In the genomic region with DNA sequence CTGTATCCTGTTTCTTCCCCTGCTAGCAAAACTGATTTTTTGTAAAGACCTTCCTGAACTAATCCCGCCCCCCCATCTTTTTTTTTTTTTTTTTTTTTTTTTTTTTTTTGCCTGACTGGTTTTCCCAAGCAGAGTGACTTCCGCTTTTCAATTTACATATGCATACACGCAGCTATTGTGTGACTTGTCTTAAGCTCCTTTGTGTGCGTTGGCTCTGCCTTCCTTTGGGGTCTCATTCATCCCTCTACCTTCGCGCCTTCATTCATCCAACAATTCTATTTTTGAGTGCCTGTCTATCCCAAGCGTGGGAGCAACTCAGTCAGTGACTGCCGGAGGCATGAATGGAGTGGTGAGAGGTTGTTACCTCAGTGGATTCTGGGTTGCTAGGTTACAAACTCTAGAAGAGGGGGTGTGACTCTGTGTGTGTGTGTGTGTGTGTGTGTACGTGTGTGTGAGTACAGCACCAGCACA, we compare ENCODE assay signal across 10 mouse cellular contexts. TPM values are rescaled to one million over a fixed set of nuclear protein-coding genes. Genes with fewer than 3 reads are reported as not detected.
DNase-seq lines count a peak whose midpoint lies in the region; ATAC-seq and TF ChIP-seq lines count a peak whose summit lies in the region.
"Had no signal": no experiment of that assay in that cellular context is flagged by ENCODE, and none has a peak within 500 bp of the region (broad histone marks: within the 10 kb centered on the region; RNA-seq: fewer than 3 reads in every experiment).

No protein-coding gene starts in this region.

- no peak for ATAC-seq in hindbrain, embryonic 13.5 days (ENCODE audit: low FRiP score)
- ATAC-seq in midbrain, embryonic 13.5 days, result peak; percentile 68

- peak overlapping the region; percentile 90 for H3K4me2 ChIP-seq in CH12.LX (ENCODE audit: insufficient read depth, low read depth, poor library complexity, severe bottlenecking)
- 0 out of 2 replicates have a peak overlapping the region, but pooled peaks have one; percentile 25 for H3K4me2 ChIP-seq in hindbrain, embryonic 13.5 days
- H3K4me2 ChIP-seq in midbrain, embryonic 13.5 days (replicated peaks), result peak overlapping the region; percentile 6
- H3K4me2 ChIP-seq: embryonic facial prominence, embryonic 13.5 days; lung, embryonic 15.5 days had no signal

- H3K9ac ChIP-seq in CH12.LX (ENCODE audit: insufficient read depth, low read depth), result peak overlapping the region; percentile 41; the same call in 1 of the 2 replicates
- no peak overlapping the region for H3K9ac ChIP-seq in hindbrain, embryonic 13.5 days
- no peak overlapping the region for H3K9ac ChIP-seq in midbrain, embryonic 13.5 days (replicated peaks)
- H3K9ac ChIP-seq: embryonic facial prominence, embryonic 13.5 days; lung, embryonic 15.5 days had no signal

- intact Hi-C loops in heart, postnatal 25 days (cut with DNase I), result no loop called here
- intact Hi-C loops in gastrocnemius, adult 2 months (cut with DNase I), result no loop called here

- in situ Hi-C loops in CH12.LX (cut with MboI; ENCODE audit: low pct_ligation_motif_present, low pct_unique_long_range_greater_than_20kb, low sequenced_read_pairs), result no loop called here

- H3K79me2 ChIP-seq in CH12.LX (replicated peaks; ENCODE audit: control insufficient read depth, extremely low read depth, insufficient read depth, poor library complexity, severe bottlenecking), result no peaks in the 10 kb centered on the region

- no peak for TF ChIP-seq RAD21 in CH12.LX (IDR thresholded peaks at IDR 0.05; ENCODE audit: low read depth, low read length)

- TF ChIP-seq CTCF in CH12.LX (conservative IDR thresholded peaks at IDR 0.05 in 1 of 2, IDR thresholded peaks at IDR 0.05 in 1 of 2; ENCODE audit: low read depth in 2 of 2, low read length in 2 of 2), result no peak
- TF ChIP-seq CTCF in brain, embryonic 14.5 days (IDR thresholded peaks at IDR 0.05; ENCODE audit: borderline replicate concordance, extremely low read depth, insufficient read depth, insufficient read length), result no peak
- no peak for TF ChIP-seq CTCF in thymus, adult 2 months (IDR thresholded peaks at IDR 0.05; ENCODE audit: borderline replicate concordance, control insufficient read depth, extremely low read depth, insufficient read depth, low read length, poor library complexity)
- no peak for TF ChIP-seq CTCF in gastrocnemius, adult 2 months (IDR thresholded peaks at IDR 0.05)

- peak; percentile 54; the same call in 1 of the 2 replicates for TF ChIP-seq EP300 in CH12.LX (IDR thresholded peaks at IDR 0.05; ENCODE audit: low read length)

- dilution Hi-C loops in CH12.LX (cut with MboI; ENCODE audit: extremely low pct_ligation_motif_present, extremely low pct_unique_long_range_greater_than_20kb, low sequenced_read_pairs), result no loop called here

- no peak overlapping the region for H3K27ac ChIP-seq in CH12.LX (ENCODE audit: insufficient read depth, low read depth)
- H3K27ac ChIP-seq in hindbrain, embryonic 13.5 days, result no peak overlapping the region
- no peak overlapping the region for H3K27ac ChIP-seq in midbrain, embryonic 13.5 days
- H3K27ac ChIP-seq in thymus, adult 2 months (ENCODE audit: control insufficient read depth, insufficient read depth, low read length), result no peak overlapping the region
- no peak overlapping the region for H3K27ac ChIP-seq in gastrocnemius, adult 2 months
- H3K27ac ChIP-seq: embryonic facial prominence, embryonic 13.5 days; lung, embryonic 15.5 days had no signal

- H3K4me3 ChIP-seq in CH12.LX (replicated peaks in 1 of 3; ENCODE audit: low read depth in 2 of 3, low read length in 2 of 3, poor library complexity in 1 of 3), result peak overlapping the region; percentile 39 to 47 (median 45)
- H3K4me3 ChIP-seq in hindbrain, embryonic 13.5 days, result no peak overlapping the region
- H3K4me3 ChIP-seq in midbrain, embryonic 13.5 days (replicated peaks), result no peak overlapping the region
- no peak overlapping the region for H3K4me3 ChIP-seq in thymus, adult 2 months (ENCODE audit: control insufficient read depth, insufficient read depth, low read length)
- H3K4me3 ChIP-seq in gastrocnemius, adult 2 months, result no peak overlapping the region
- H3K4me3 ChIP-seq: embryonic facial prominence, embryonic 13.5 days; lung, embryonic 15.5 days had no signal

- H3K4me1 ChIP-seq in CH12.LX (ENCODE audit: control insufficient read depth in 1 of 2, insufficient read depth in 2 of 2), result peaks cover 11 to 36% of the 10 kb centered on the region in 2 experiments; a peak in 3 of 4 replicates
- H3K4me1 ChIP-seq in hindbrain, embryonic 13.5 days (replicated peaks), result no peaks in the 10 kb centered on the region
- peaks cover 4% of the 10 kb centered on the region; the same call in 1 of the 2 replicates for H3K4me1 ChIP-seq in midbrain, embryonic 13.5 days (replicated peaks)
- H3K4me1 ChIP-seq in thymus, adult 2 months (replicated peaks; ENCODE audit: control insufficient read depth, insufficient read depth, low read length), result peaks cover 11% of the 10 kb centered on the region
- H3K4me1 ChIP-seq: embryonic facial prominence, embryonic 13.5 days; lung, embryonic 15.5 days had no signal

- H3K27me3 ChIP-seq in CH12.LX (replicated peaks), result no peaks in the 10 kb centered on the region
- H3K27me3 ChIP-seq in hindbrain, embryonic 13.5 days, result no peaks in the 10 kb centered on the region
- H3K27me3 ChIP-seq in midbrain, embryonic 13.5 days, result no peaks in the 10 kb centered on the region
- no peaks in the 10 kb centered on the region; the same call in 1 of the 2 replicates for H3K27me3 ChIP-seq in thymus, adult 2 months (ENCODE audit: control insufficient read depth, insufficient read depth, low read length)
- H3K27me3 ChIP-seq: embryonic facial prominence, embryonic 13.5 days; lung, embryonic 15.5 days had no signal

- H3K9me3 ChIP-seq in CH12.LX (replicated peaks; ENCODE audit: low read length), result no peaks in the 10 kb centered on the region
- H3K9me3 ChIP-seq in hindbrain, embryonic 13.5 days, result no peaks in the 10 kb centered on the region
- no peaks in the 10 kb centered on the region for H3K9me3 ChIP-seq in midbrain, embryonic 13.5 days
- H3K9me3 ChIP-seq: embryonic facial prominence, embryonic 13.5 days; lung, embryonic 15.5 days had no signal

- TF ChIP-seq POLR2A in CH12.LX (IDR thresholded peaks at IDR 0.05; ENCODE audit: low read depth, low read length), result no peak
- TF ChIP-seq POLR2A in brain, embryonic 14.5 days (IDR thresholded peaks at IDR 0.05; ENCODE audit: borderline replicate concordance, extremely low read depth, insufficient read depth, insufficient read length, poor library complexity, severe bottlenecking), result no peak
- no peak for TF ChIP-seq POLR2A in thymus, adult 2 months (IDR thresholded peaks at IDR 0.05; ENCODE audit: control insufficient read depth, extremely low read depth, insufficient read depth, low read length, poor library complexity)

- WGBS in hindbrain, embryonic 13.5 days, result 9% methylated on average over 9 of the region's 9 CpGs
- 6% methylated on average over 8 of the region's 9 CpGs for WGBS in midbrain, embryonic 13.5 days
- 83% methylated on average over 9 of the region's 9 CpGs for WGBS in thymus, adult 2 months

- H3K36me3 ChIP-seq in CH12.LX (replicated peaks in 1 of 2; ENCODE audit: control insufficient read depth in 1 of 2, insufficient read depth in 1 of 2, low read length in 1 of 2), result no peaks in the 10 kb centered on the region
- H3K36me3 ChIP-seq in hindbrain, embryonic 13.5 days, result no peaks in the 10 kb centered on the region
- H3K36me3 ChIP-seq in midbrain, embryonic 13.5 days, result no peaks in the 10 kb centered on the region
- H3K36me3 ChIP-seq in thymus, adult 2 months (ENCODE audit: control insufficient read depth, insufficient read depth, low read length), result no peaks in the 10 kb centered on the region
- H3K36me3 ChIP-seq: embryonic facial prominence, embryonic 13.5 days; lung, embryonic 15.5 days had no signal

- peak; percentile 62 for DNase-seq in CH12.LX (ENCODE audit: extremely low read depth)
- peak; percentile 87 for DNase-seq in brain, embryonic 14.5 days (ENCODE audit: low read depth)
- no peak for DNase-seq in heart, postnatal 25 days (ENCODE audit: low spot score)
- DNase-seq in thymus, adult 2 months, result no peak
- DNase-seq in gastrocnemius, adult 2 months, result no peak
- no peak for DNase-seq in adrenal gland, postnatal 25 days

TF ChIP-seq in CH12.LX, 34 proteins besides CTCF, POLR2A, EP300 and RAD21:
- peak; percentile 51; the same call in 1 of the 2 replicates for TF ChIP-seq MXI1 (IDR thresholded peaks at IDR 0.05; ENCODE audit: low read depth, low read length)
- TF ChIP-seq MAFK (IDR thresholded peaks at IDR 0.05; ENCODE audit: insufficient replicate concordance, low read length), result no peak
- no peak for TF ChIP-seq USF2 (conservative IDR thresholded peaks at IDR 0.05; ENCODE audit: low read depth, low read length)
- TF ChIP-seq ZNF384 (IDR thresholded peaks at IDR 0.05; ENCODE audit: low read depth, low read length), result peak; percentile 99
- 0 out of 2 replicates have a peak, but pooled peaks have one; percentile 32 for TF ChIP-seq MAX (IDR thresholded peaks at IDR 0.05; ENCODE audit: low read length)
- no peak for TF ChIP-seq ZMIZ1 (IDR thresholded peaks at IDR 0.05; ENCODE audit: low read depth, low read length)
- peak; percentile 47 for TF ChIP-seq ETS1 (conservative IDR thresholded peaks at IDR 0.05; ENCODE audit: low read depth, low read length)
- peak; percentile 32; the same call in 1 of the 2 replicates for TF ChIP-seq BHLHE40 (IDR thresholded peaks at IDR 0.05; ENCODE audit: low read depth, low read length)
- peak; percentile 61 for TF ChIP-seq HCFC1 (IDR thresholded peaks at IDR 0.05; ENCODE audit: low read depth, low read length)
- peak; percentile 65 for TF ChIP-seq MAZ (IDR thresholded peaks at IDR 0.05; ENCODE audit: low read depth, low read length)
- 0 out of 2 replicates have a peak, but pooled peaks have one; percentile 30 for TF ChIP-seq TCF12 (IDR thresholded peaks at IDR 0.05; ENCODE audit: low read depth, low read length)
- peak; percentile 37 for TF ChIP-seq MEF2A (IDR thresholded peaks at IDR 0.05; ENCODE audit: borderline replicate concordance, low read depth, low read length)
- peak; percentile 82 for TF ChIP-seq ELF1 (IDR thresholded peaks at IDR 0.05; ENCODE audit: low read depth, low read length)
- no peak for TF ChIP-seq CHD2 (IDR thresholded peaks at IDR 0.05; ENCODE audit: low read length)
- peak; percentile 45; the same call in 1 of the 2 replicates for TF ChIP-seq IRF4 (IDR thresholded peaks at IDR 0.05; ENCODE audit: low read depth, low read length)

RNA-seq across cellular contexts. Expression of a gene that starts 49.2 kb away (rescaled TPM):
- total RNA-seq in CH12.LX (2012; rRNA removed) (16.4 and 17.4 TPM in 2 replicates), CH12.LX (2014; rRNA removed) (4.7 and 5.9 TPM in 2 replicates)
- polyA plus RNA-seq in CH12.LX (2012; ENCODE audit: insufficient read length, low read depth), result 23.1 and 33.2 TPM in 2 replicates
- 33.5 and 64.0 TPM in 2 replicates for polyA plus RNA-seq in brain, embryonic 14.5 days (2012; rRNA removed)
- 20.4 and 20.6 TPM in 2 replicates for polyA plus RNA-seq in hindbrain, embryonic 13.5 days (2015; fragmentation: Nextera tagmentation; extraction: Ambion mirVana)
- 22.8 and 25.3 TPM in 2 replicates for polyA plus RNA-seq in midbrain, embryonic 13.5 days (2015; fragmentation: Nextera tagmentation; extraction: Ambion mirVana)
- 10 to 100 TPM; 35.4 to 51.9 TPM for total RNA-seq in heart, postnatal 25 days (2021)
- 60.6 and 70.7 TPM in 2 replicates for polyA plus RNA-seq in thymus, adult 2 months (2012; rRNA removed)
- total RNA-seq in gastrocnemius, adult 2 months (2021), result 10 to 100 TPM; 37.8 to 39.5 TPM
- 79.0 and 89.2 TPM in 2 replicates for total RNA-seq in adrenal gland, postnatal 25 days (2021)

Comparison
In these comparisons a context has a peak if more than half of its experiments do, and no peak if none do; other contexts are left out.
1. DNase-seq: peak in CH12.LX (single experiment) and brain, embryonic 14.5 days (single experiment); none in heart, postnatal 25 days (single experiment), thymus, adult 2 months (single experiment), gastrocnemius, adult 2 months (single experiment) and adrenal gland, postnatal 25 days (single experiment).
2. H3K4me2 ChIP-seq: peak in every context shown above with its lines; median percentile 90 in CH12.LX; 25 in hindbrain, embryonic 13.5 days; 6 in midbrain, embryonic 13.5 days.
3. H3K4me3 ChIP-seq: peak in CH12.LX (3 of 3); none in hindbrain, embryonic 13.5 days (single experiment), midbrain, embryonic 13.5 days (single experiment), thymus, adult 2 months (single experiment) and gastrocnemius, adult 2 months (single experiment).